Mouse (Mus musculus) intestine, postnatal 0 days (tissue): ENCODE data around the gene Fam210b. TPM values are rescaled to one million over a fixed set of nuclear protein-coding genes. Genes with fewer than 3 reads are reported as not detected.

Source experiments
- ATAC-seq: fragments of 200-750 bp; cut with Nextera tagmentation; 2 replicates; pipeline ENCODE4 v1.8.0; 2017; ENCODE audit warnings: mild to moderate bottlenecking, moderate TSS enrichment, moderate library complexity
- H3K27ac ChIP-seq: fragments of 300-500 bp; sonication (generic); 2 replicates; pipeline ENCODE4 v1.5.1; 2014; ENCODE audit warnings: mild to moderate bottlenecking, low read depth, low read length, moderate library complexity
- H3K27me3 ChIP-seq: fragments of 300-500 bp; sonication (generic); replicated peaks from 2 replicates; pipeline ENCODE4 v1.6.1; 2014; ENCODE audit warnings: low read length, mixed read lengths; ENCODE audit not compliant: control insufficient read depth, insufficient read depth
- H3K36me3 ChIP-seq: fragments of 300-500 bp; sonication (generic); 2 replicates; pipeline ENCODE4 v1.6.1; 2014; ENCODE audit warnings: mild to moderate bottlenecking, moderate library complexity; ENCODE audit not compliant: control insufficient read depth, insufficient read depth
- H3K4me1 ChIP-seq: fragments of 300-500 bp; sonication (generic); replicated peaks from 2 replicates; pipeline ENCODE4 v1.6.1; 2014; ENCODE audit warnings: antibody characterized with exemption, low read length, mixed read lengths; ENCODE audit not compliant: control insufficient read depth, insufficient read depth
- H3K4me2 ChIP-seq: fragments of 300-500 bp; sonication (generic); replicated peaks from 2 replicates; pipeline ENCODE4 v1.6.1; 2014; ENCODE audit warnings: low read depth, mild to moderate bottlenecking, moderate library complexity
- H3K4me3 ChIP-seq: fragments of 300-500 bp; sonication (generic); 2 replicates; pipeline ENCODE4 v1.5.1; 2014; ENCODE audit warnings: low read depth, low read length
- H3K9ac ChIP-seq: fragments of 300-500 bp; sonication (generic); 2 replicates; pipeline ENCODE4 v1.6.1; 2014; ENCODE audit warnings: mild to moderate bottlenecking, low read depth, low read length
- H3K9me3 ChIP-seq: fragments of 300-500 bp; sonication (generic); 2 replicates; pipeline ENCODE4 v1.6.1; 2016; ENCODE audit warnings: mixed run types; ENCODE audit not compliant: control insufficient read depth
- CTCF ChIP-seq: sonication (generic); IDR thresholded peaks from 2 replicates; pipeline ENCODE4 v1.5.1; 2016; ENCODE audit warnings: low read depth, mild to moderate bottlenecking, control low read depth, antibody characterized with exemption, moderate library complexity
- WGBS: fragments of 180-500 bp; shearing (Covaris S2); extraction: QIAGEN DNeasy Blood & Tissue Kit; methylation state at CpG from one replicate; pipeline ENCODE4 v1.1.7; 2014; 5-methylcytosine and 5-hydroxymethylcytosine counted together
- polyA plus RNA-seq: library from polyadenylated mRNA; unstranded; fragments of >200 nt; fragmentation: Nextera tagmentation; extraction: Ambion mirVana; gene quantifications from 2 replicates; pipeline ENCODE4 v1.2.1, GENCODE M21; 2015

Gene Fam210b
- polyA plus RNA-seq, 1 experiment from 2014 or later = 11.5 TPM

DNA sequence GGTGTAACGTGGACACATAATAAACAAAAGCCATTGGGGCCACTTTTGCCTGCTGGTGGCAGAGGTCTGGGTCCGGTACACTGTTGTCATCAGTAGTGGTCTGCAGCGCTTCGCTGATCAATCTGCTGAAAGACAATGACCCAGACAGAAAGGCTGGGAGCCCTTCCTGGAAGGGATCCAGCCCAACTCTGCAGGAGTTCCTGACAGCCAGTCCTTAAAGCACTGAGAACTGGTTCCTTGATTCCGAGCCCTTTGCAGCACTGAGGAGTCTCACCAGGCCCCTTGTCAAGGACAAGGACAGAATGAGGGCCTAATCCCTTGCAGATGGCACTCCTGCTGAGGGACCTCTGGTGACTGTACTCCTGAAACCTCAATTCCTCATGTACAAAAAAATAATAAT is 3.8 kb upstream of the Fam210b start:
- H3K9ac ChIP-seq = no peak overlapping the region
- no peaks in the 10 kb centered on the region for H3K9me3 ChIP-seq
- 68% methylated on average over 5 of the region's 5 CpGs for WGBS
- no peaks in the 10 kb centered on the region for H3K27me3 ChIP-seq
- H3K4me1 ChIP-seq = no peaks in the 10 kb centered on the region; the same call in 1 of the 2 replicates
- H3K4me3 ChIP-seq = no peak overlapping the region
- no peak overlapping the region for H3K27ac ChIP-seq
- no peaks in the 10 kb centered on the region for H3K36me3 ChIP-seq
- no peak for ATAC-seq
- H3K4me2 ChIP-seq = no peak overlapping the region
- no peak for TF ChIP-seq CTCF

DNA sequence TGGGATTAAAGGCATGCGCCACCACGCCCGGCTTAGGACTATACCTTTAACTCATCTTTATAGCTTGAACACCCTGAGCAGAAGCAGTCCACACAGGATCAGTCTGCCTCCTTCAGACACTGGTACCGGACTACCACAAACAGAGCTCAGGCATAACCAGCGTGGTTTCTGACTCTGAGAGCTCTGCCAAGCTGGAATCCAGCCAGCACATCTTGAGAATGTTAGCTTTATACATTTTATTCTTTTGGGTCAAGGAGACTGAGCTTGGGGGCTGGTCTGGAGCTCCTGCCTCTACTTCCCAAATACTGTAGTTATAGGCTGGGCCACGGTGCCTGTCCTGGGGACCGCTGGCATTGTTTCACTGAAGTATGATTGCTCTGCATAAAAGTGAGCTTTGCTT is 1.6 kb upstream of the Fam210b start:
- Histone ChIP-seq H3K9me3 (no peaks in the 10 kb centered on the region), H3K27ac (no peak overlapping the region), H3K27me3 (no peaks in the 10 kb centered on the region), H3K4me3 (no peak overlapping the region), H3K36me3 (no peaks in the 10 kb centered on the region), H3K4me1 (no peaks in the 10 kb centered on the region; the same call in 1 of the 2 replicates), H3K4me2 (no peak overlapping the region), H3K9ac (no peak overlapping the region)
- ATAC-seq = no peak
- 94% methylated on average over 7 of the region's 7 CpGs for WGBS
- TF ChIP-seq CTCF = no peak

DNA sequence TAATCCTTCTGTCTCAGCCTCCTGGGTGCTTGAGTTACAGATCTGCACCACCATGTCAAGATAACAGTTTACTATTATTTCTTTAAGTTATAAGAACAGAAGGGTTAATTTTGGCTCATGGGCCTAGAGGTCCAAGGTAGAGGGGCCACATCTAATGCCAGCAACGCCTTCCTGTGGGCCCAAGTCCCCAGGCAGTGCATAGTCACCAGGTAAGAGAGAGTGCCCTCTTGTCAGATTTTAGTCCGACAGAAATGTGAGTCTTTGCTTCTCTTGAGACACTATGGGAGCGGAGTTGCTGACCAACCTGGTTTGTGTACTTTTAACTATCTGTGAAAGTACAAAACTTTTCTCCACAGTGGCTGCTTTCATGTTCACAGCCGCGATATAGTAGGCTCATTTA is 696 bp upstream of the Fam210b start:
- H3K36me3 ChIP-seq = no peaks in the 10 kb centered on the region
- no peaks in the 10 kb centered on the region for H3K9me3 ChIP-seq
- H3K4me2 ChIP-seq = peak overlapping the region; percentile 89
- H3K27me3 ChIP-seq = no peaks in the 10 kb centered on the region
- WGBS = 32% methylated on average over 5 of the region's 5 CpGs
- no peaks in the 10 kb centered on the region; the same call in 1 of the 2 replicates for H3K4me1 ChIP-seq
- no peak overlapping the region for H3K9ac ChIP-seq
- peak overlapping the region; percentile 89 for H3K4me3 ChIP-seq
- no peak for ATAC-seq
- no peak for TF ChIP-seq CTCF
- H3K27ac ChIP-seq = no peak overlapping the region

DNA sequence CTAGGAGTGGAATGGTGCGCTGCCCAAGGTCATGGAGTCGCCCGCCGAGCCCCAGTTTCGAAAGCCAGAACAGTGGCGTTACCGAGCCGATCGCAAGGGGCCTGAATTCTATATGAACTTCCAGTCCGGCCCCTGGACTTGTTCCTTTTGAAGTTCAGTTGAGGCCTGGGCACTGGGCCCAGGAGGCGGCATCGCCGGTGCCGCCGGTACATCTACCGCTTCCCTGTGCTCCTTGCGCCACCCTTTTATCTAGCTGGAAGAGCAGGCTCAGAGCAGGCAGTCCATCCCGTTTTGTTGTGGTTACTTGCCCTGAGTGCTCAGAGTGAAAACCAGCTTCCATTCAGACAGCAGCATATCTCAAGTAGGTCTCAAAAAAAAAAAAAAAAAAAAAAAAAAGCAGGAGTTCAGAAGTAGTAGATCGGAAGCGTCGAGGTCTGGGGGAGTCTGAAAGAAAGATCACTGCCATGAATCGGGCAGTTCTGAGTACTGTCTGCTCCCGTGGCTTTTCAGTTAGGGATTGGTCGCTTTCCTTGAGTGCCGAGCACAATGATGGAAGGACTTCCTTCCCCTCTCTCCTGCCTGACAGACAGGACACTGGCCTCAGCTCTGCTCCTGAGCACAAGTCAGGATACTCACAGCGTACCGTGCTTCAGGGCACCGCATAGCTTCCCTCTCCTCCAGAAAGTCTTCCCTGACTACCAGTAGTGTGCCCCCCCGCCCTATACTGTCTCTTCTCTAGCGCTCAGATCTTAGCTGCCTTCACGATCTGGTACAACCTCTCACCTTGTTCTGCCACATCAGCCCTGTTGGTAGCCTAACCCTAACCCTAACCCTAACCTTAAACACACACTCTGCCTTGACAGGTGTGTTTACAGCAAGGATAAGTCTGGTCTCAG is 917 bp downstream of the Fam210b start:
- Histone ChIP-seq H3K4me3 (peak overlapping the region; percentile 89), H3K27ac (peak overlapping the region; percentile 52; the same call in 1 of the 2 replicates), H3K4me1 (no peaks in the 10 kb centered on the region; the same call in 1 of the 2 replicates), H3K9ac (peak overlapping the region; percentile 75), H3K36me3 (no peaks in the 10 kb centered on the region; the same call in 1 of the 2 replicates), H3K27me3 (no peaks in the 10 kb centered on the region), H3K9me3 (no peaks in the 10 kb centered on the region), H3K4me2 (peak overlapping the region; percentile 89)
- ATAC-seq = 0 out of 2 replicates have a peak, but pooled peaks have one; percentile 4
- no peak for TF ChIP-seq CTCF
- WGBS = 16% methylated on average over 31 of the region's 31 CpGs

DNA sequence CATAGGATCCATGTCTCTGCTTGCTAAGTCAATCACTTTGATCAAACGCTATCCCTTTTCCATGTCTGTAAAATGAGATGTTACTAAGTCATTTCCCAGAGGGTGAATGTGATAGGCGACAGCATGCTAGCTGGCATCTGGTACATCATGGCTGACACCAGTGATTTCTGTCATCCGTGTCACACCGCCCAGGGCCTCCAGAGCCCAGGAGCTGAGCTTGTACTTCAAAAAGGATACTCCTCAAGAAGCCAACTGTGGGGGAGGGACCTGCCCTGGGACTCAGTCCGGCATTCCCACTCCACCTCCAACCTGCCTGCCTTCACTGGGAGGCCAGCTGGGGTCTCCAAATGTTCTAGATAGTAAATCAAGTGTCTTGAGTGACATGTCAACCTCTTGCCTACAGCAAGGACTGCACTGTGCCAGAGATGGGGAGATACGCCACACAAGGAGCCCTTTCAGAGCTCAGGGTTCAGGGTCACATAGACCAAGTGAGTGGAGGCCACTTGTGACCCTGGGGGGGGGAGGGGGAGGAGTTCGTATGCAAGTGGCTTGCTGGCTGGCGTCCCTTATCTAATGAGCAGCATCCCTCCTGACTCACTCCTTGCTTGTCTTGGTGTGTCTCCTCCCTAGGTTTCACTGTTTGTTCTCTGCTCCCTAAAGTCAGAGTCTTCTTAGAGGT is 1.7 kb downstream of the Fam210b start:
- Histone ChIP-seq H3K9ac (no peak overlapping the region), H3K4me2 (peak overlapping the region; percentile 89; the same call in 1 of the 2 replicates), H3K9me3 (no peaks in the 10 kb centered on the region), H3K27me3 (no peaks in the 10 kb centered on the region), H3K4me3 (no peak overlapping the region), H3K36me3 (no peaks in the 10 kb centered on the region; the same call in 1 of the 2 replicates), H3K27ac (no peak overlapping the region), H3K4me1 (no peaks in the 10 kb centered on the region; the same call in 1 of the 2 replicates)
- no peak for TF ChIP-seq CTCF
- 70% methylated on average over 8 of the region's 8 CpGs for WGBS
- no peak for ATAC-seq

DNA sequence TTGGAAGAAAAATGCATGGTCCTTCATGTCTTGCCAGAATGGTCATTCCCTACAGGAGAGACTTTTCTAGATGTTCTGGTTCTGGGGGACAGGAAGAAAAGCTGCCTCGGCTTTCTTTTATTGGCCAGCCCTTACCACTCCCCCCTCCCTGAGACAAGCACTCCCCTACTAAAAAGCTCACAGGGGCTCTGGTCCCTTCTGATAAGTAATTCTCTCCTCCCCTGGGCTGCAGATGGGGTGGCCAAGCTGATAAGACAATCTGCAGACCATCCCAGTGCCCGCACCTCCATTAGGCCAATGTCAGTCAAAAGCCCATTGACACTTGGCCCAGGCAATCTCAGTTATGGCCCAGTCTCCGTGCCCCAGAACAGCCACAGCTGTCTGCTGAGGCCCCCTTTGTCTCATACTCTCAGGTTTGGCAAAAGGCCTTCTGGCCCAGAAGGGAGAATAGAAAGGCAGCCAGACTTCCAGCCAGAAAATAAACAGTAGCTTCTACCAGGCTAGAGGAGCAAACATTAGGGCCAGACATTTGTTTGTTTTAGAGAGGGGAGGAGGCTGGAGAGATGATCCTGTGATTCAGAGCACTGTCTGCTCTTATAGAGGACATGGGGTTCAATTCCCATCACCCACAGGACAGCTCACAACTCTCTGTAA is 3.1 kb downstream of the Fam210b start:
- Histone ChIP-seq H3K9ac (no peak overlapping the region), H3K27ac (no peak overlapping the region), H3K4me3 (no peak overlapping the region), H3K4me2 (no peak overlapping the region), H3K27me3 (no peaks in the 10 kb centered on the region), H3K36me3 (peaks cover 12% of the 10 kb centered on the region; the same call in 1 of the 2 replicates), H3K4me1 (no peaks in the 10 kb centered on the region; the same call in 1 of the 2 replicates), H3K9me3 (no peaks in the 10 kb centered on the region)
- 36% methylated on average over 3 of the region's 3 CpGs for WGBS
- TF ChIP-seq CTCF = no peak
- ATAC-seq = no peak
